Mouse (Mus musculus) cerebellum, postnatal 4 days (tissue): ENCODE measurements around the gene Patj.
"Not testable (repeated sequence)": the region's sequence is repeated elsewhere in the genome, so short reads cannot be mapped to it uniquely, and the experiment has no call there.

ENCODE experiments used
- DNase-seq, 2 experiments: peaks; one replicate each; pipeline ENCODE4 v3.0.0; 2022; ENCODE audit warnings: low spot score in 2 of 2, mixed read lengths in 1 of 2

Patj gene

DNA sequence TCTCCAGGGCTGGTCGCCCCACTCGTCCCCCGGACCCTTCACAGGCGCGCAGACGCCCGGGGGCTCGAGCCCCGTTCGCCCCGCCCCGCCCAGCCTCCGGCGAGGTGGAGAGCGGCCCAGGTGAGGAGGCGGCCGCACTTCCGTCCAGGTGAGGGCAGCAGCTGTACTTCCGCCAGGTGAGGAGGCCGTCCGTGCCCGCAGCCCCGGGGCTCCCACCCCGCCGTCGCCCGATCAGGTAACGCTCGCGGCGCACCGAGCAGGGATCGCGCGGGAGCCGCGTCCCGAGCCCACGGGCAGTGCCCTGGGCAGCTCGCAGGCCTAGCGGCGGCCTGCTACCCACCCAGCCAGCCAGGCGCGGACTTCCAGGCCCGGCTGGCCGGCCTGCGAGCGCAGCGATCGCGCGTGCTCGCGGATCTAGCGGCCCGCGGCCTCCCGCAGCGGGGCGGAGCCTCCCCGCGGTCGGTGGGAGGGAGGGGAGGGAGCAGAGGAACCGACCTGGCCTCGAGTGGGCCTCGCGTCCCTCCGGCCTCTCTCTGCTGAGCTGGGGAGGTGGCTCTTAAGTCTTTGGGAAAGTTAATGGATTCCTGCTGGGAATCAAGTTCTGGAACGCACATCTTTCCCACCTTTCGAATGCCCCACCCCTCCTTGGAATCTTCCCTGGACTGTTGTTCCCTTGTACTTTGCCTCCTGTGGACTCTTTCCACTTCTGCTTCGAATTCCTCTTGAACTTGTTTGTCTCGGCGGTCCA lies at the start of gene Patj:
Gene Patj (plus strand): TSS at position 96 of the 748 bp plus-strand sequence.
- peak in 1 of 2 experiments; percentile 56 for DNase-seq

DNA sequence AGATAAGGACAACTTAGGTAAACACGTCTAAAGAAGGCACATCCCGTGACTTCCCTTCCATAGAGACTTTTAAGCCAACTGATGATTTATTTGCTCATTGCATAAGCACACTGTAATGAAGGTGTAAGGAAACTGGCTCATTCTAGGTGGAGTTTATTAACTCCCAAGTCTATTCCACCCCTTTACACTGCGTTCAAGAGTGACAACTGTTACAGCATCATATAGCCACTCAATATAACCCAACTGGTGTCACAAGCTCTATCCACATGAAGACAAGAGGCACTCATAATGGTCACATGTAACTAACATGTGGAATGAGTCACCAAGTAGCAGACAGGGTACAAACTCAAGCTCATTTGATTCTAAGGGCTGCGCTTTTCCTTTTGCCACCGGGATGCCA lies 47.0 kb upstream of the Patj start:
- DNase-seq, result no peak

DNA sequence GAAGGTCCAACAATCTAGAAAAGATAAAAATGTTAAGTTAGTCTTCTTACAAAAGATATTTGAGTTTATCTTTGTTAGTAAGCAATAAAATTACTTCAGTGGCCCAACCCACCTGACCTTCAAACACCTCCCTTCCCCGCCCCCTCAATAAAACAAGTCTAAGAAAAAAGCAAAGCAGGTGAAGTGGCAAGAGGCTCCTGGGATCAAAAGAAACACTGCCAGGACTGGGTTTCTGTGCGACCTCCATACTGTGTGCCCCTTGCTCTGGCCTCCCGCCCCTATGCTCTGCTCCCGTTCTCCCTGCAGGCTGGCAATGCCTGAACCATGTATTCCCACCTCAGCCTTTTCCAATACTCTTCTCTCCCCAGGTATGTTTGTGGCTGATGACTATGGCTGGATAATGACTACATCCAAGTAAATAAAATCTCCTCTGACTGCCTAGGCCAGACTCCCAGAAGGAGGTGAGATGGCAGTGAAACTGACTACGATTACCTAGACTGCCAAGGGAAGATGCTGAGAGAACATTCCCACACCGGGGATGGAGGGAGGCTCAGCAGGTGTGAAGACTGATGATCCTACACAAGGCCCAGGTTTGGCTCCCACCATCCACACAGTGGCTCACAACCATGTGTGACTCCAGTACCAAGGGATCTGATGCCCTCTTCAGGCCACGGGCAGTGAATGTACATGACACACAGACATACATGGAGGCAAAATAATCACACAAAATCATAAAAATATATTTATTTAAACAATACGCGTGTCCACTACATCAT lies 37.4 kb upstream of the Patj start:
- no peak for DNase-seq

DNA sequence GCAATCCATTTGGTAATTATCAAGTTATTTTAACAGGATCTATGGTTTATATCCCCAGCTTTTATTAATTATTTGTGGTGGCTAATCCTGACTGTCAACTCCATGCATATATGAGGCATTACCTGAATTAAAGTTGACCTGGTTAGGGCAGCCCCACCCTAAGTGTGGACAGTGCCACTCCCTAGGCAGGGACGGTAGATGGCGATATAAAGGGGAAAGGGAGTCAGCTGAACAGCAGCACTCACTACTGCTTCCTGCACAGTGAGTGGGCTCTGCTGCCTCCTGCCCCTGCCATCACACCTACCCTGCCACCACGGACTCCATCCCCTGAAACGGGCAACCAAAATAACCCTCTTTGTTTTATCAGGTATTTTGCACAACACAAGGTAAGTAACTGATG lies 20.2 kb upstream of the Patj start:
- no peak for DNase-seq

DNA sequence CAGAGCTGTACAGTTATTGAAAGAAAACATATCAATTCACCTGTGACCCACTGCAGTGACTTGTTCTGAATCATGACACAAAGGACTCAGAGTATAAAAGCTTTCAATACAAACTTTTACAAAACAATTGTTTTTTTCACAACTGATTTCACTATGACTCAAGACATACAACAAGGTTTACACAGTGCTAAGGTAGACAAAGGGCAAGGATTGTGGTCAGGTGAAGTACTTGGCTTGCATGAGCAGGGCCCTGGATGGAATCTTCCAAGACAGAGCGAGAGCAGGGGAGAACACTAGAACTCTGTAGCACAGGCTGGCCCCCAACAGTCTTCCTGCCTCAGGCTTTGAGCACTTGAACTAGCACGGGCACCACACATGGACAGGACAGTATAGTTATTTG lies 18.6 kb upstream of the Patj start:
- no peak for DNase-seq

DNA sequence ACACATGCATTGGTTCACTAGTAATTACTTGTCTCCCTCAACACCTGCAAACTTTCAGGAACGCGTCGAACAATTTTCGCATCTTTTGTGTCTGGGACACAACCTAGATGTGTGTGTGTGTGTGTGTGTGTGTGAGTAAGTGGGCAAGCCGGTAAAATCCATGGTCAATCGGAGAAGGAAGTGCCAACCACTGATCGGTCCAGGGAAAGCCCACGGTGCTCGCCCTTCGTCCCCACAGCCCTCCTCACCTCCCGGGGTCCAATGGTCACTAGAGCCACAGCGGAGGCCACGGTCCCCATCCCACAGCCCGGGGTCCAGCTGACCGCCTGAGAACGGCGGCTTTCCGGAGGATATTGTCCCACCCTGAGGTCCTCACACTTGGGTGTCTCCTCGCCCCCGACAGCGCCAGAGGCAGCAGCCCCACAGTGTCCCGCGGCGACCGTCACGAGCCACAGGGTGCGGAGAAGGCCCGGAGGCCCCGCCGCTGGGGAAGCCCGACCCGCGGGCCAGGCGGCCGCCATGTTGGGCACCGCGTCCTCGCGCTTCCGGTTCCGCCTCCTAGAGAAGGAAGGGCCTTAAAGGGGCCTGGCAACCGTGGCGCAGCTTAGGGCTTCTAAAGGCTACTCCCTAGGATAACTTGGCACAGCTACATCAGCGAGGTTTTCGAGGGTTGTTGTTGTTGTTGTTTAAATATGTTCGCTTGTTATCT lies 12.7 kb upstream of the Patj start, which contains the start of gene Tm2d1:
Gene Tm2d1 (minus strand): TSS at position 591 of the 709 bp plus-strand sequence.
- peak; percentile 62 to 78 for DNase-seq

DNA sequence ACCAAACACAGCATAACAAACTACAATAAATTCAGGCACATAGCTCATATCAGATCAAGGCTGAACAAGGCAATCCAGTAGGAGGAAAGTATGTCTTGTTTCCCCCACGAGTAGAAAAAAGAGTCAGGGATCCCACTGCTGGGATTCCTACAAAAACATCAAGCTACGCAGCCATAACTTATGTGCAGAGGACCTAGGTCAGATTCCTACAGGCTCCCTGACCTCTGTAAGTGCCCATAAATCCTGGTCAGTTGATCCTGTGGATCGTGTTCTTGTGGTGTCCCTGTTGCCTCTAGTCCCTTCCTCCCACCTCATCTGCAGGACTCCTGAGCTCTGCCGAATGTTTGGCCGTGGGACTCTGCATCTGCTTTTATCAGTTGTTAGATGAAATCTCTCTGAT lies 10.5 kb upstream of the Patj start:
- DNase-seq, result no peak

DNA sequence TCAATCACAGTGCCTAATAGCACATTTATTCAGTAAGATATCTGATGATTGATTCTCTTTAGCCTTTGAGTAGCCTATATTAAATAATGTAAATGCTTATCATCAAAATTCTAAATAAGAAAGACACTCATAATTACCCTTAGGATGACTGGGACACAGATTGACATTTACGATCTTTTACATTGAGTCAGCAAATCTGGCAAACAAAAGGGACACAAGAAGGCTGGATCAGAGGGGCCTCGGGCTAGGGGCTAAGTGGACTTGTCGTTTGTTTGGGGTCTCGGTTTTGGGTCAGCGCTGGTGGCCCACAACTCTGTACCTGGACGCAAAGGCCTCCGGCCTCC lies 267 bp upstream of the Patj start:
- no peak for DNase-seq

DNA sequence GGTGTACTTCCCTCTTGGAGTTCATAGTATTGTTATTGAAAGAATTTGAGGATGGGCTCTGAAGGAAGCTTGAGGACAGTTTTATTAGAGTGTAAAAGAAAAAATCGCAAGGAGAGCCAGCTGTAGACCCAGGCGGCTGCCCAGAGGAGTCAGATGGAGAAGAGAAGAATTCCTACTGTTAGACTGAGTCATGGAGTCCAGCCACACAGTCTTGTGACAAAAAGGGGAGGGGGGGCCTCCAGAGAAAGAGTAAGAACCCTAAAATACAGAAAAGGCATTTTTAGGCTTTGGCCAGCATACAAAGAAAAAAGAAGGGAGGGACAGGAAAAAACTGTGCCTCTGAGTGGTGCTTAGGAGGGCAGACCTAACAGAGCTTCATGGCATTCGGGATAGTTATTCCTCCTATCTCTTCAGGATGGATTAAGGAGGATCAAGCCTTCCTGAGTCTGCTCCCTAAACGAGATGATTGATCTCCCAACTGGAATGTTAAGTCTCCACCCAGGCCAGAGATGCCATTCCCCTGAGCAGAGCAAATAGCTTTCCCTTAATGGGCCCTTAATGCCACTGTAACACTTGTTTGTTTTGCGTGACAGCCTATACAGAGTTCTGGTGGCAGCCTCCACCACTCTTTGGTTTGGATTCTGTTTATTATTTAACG lies 5.5 kb downstream of the Patj start:
- DNase-seq, result no peak

DNA sequence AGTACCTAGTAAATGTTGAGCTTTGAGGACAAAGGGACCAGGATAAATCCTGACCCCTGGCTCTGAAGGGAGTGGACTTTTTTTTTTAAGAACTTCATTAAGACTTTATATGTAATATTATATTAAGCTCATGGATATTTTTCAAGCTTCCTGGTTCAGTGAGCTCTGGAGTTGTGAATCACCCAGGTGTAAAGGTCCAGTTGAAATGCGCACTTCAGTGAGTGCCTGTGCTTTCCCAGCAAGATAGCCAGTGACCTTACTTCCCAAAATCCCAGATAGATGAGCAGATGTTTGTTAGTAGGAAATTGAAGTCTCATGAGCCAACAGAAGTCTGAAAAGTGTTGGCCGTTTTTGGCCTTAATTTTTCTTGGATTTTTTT lies 6.0 kb downstream of the Patj start:
- DNase-seq, result no peak

DNA sequence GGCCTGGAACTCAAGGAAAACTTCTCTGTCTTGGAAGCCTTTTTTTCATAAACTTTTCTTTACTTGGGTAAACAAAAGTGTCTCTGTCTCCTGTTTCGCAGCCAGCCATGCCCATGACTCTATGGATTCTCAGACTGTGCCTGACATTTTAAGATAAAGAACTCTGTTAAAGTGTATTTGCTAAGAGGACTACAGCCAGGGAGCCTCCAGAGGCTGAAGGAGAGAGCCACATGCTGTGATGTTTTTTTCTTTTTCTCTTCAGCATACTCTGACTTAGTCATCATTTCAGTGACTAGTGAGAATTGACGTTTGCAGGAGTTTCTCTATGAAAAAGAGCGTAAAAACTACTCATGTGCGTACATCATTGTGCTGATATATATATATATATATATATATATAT lies 7.9 kb downstream of the Patj start:
- no peak for DNase-seq

DNA sequence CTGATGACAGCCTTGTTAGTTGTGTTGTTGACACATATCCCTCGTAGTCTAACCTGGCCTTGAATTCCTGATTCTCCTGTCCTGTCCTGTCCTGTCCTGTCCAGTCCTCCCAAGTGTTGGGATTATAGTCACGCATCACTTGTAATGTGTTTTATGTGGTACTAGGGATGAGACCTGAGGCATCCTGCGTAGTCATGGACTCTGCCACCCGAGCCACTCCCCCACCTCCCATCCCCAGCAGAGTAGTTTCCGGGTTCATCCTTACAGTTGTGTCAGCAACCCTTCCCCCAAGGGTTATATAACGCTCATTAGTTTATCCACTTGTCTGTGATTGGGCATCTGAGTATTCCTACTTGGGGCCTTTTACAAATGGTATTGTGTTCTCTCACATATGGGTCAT lies 8.8 kb downstream of the Patj start:
- DNase-seq, result no peak

DNA sequence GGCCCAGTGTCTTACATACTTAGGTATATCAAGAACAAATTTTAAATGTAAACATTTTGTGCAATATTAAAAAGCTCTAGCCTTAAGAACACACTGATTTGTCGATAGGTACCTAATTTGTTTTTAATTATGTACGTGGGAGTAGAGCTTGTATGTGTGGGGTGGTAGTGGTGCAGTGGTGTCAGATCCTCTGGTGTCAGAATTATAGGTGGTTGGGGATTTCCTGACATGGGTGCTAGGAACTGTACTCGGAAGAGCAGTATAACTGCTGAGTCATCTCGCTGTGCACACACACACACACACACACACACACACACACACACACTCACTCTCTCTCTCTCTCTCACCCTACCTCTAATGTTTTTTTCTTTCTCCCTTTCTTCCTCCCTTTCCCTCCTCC lies 12.9 kb downstream of the Patj start:
- DNase-seq, result no peak

DNA sequence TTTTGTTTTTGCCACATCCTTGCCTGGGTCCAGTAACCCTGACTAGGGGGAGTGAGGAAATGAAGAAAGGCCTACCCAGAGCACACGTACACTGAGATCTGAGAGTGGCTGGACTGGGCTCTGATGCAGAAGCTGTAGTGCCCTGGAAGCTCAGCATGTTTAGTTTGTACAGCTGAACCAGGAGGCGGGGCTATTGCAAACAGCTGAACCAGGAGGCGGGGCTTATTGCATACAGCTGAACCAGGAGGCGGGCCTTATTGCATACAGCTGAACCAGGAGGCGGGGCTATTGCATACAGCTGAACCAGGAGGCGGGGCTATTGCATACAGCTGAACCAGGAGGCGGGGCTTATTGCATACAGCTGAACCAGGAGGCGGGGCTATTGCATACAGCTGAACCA lies 19.6 kb downstream of the Patj start:
- not testable (repeated sequence) for DNase-seq

DNA sequence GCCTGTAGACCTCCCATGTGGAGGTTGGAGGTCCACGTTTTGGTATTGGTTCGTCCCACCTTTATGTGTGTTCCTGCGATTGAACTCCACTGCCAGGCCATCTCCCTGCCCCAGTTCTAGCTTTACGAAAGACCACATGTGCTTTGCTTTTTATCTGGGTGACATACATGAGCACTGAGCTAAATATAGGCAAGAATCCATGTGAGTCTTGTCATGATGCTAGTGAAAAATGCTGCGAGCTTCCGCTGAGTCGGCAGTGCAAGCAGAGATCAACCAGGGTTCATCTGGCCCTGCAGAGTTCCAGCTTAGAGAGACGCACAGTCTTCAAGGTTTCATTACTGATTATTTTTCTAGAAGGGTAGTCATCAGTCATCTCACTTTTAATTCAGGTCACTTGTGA lies 32.8 kb downstream of the Patj start:
- DNase-seq, result no peak

DNA sequence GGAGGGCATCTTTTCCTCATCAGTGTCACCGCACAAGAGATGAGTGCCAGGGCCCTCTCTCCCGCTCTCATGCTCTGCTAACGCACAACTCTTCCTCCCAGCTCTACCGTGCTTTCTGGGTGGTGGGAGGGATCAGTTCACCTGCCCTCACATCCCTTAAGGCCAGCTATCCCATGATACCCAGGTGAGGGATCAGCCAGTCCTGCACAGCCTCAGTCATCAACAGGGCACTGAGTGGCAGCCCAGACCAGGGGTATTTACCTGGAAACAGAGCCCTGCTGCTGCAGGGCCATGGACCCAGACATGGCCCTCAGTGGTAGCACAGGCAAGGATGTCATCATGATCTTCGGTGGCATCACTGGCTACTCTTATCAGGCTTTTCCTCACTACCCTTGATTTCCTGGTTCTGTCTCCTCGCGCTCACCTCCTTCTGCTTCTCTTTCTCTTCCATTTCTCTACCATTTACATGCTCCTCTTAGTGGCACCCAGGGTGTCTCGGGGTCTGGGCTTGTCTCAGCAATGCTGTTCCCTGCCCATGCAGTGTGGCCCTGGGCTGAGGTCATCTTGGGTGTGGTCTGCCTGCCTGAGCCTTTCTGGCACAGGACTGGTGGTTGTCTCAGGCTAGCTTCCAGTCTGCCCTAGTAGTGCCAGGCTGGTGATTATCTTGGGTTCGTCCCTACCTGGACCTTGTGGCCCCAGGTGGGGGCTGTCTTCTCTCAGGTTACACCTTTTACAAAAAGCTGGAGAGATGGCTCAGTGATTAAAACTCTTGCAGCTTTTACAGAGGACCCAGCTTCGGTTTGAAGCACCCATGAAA lies 40.3 kb downstream of the Patj start:
- no peak for DNase-seq

DNA sequence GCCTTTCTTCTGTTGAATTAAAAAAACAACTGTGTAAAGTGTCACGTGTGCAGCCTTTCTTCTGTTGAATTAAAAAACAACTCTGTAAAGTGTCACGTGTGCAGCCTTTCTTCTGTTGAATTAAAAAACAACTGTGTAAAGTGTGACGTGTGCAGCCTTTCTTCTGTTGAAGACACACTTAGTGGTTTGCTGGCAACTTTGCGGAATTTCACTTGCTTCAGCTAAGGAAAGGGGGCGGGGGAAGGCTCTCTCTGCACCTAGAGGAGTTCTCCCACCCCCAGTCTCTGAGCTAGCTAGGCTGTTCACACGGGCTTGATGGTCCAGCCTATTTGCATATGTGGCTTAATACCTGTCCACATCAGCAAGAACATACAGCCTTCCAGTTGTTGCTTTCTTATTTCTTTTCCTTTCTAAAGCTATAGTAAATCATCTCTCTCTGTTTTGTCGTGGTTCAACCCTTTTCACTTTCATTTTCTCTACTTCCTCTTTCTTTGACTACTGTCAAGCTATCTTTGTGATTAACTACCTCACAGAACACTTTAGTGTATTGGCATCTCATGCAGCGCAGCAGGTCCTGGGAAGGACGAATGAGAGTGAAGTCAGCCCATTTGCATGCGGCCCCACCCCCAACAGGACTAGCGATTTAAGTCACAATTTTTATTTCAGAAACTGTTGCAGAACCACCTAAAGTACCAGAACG lies 41.2 kb downstream of the Patj start:
- DNase-seq, result no peak

DNA sequence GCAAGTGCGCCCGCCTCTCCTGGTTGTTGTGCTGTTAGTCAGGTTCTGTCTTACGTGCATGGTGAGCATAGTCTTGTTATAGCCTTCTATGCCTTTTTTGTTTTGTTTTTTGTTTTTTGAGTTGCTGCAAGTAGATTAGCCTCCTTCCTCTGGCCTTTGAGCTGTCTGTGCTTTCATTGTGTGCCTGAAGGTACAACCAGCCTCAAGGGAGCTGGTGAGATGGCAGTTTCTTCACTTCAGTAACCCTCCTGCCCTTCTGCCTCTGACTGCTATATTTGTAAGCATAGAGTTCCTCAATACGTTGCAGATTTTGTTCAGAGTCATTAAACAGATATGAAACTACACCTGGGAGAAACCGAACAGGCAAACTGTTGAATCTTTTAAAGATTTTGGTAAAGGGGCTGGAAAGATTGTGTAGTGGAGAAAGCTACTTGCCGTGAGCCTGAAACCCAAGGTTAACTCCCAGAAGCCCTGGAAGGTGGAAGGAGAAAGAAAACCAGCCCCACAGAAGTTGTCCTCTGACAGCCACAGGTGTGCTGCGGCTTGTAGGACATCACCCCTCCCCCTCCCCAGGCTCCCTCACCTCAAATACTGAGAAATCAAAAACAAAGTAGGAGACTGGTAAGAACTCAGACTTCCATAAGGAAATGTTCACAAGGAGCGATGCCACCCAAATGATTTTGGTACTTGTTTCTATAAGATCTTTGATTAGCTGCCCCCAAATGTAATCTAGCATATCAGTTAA lies 43.8 kb downstream of the Patj start:
- no peak for DNase-seq

DNA sequence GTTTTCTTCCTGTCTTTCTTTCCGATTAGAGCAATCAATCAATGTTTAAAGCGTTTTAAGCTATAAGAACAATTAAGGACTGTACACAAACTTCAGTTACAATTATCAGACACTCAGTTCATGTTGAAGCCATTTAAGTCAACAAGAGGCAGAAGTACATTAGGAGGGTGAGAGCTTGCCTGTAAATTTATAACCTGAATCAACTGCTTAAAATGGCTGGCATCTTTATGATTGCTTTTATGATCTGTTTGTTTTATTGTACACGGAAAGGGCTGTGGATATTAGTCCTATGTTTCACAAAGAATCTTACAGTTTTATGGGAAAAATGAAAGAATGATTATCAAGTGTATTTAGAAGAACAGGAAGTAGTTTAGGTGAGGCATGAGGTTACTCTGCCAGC lies 45.7 kb downstream of the Patj start:
- DNase-seq, result no peak
